Mouse (Mus musculus) heart, postnatal 14 days (tissue): Measurements from ENCODE around the gene Iqschfp. TPM values are rescaled to one million over a fixed set of nuclear protein-coding genes. Genes with fewer than 3 reads are reported as not detected.
A peak's percentile ranks its signal among the peaks of the same experiment; 100 is the strongest.

Source experiments
- DNase-seq, 2 experiments: peaks; one replicate each; pipeline ENCODE4 v3.0.0; 2021 to 2022
- intact Hi-C: fragments of 180-260 bp; cut with DNase I; formaldehyde crosslinking; loops from one replicate; pipeline ENCODE4 v1.15.1; 2025
- total RNA-seq, 2 experiments: library from RNA; stranded (reverse); gene quantifications; 2 replicates each; pipeline ENCODE4 v1.2.3; 2021

Gene Iqschfp
- total RNA-seq, 2 experiments from 2014 or later: not detected

- no peak for DNase-seq
- intact Hi-C loops: no loop called here
Measured at GRCm38 (mm10) chr3:68511744-68512143, 619.7 kb downstream of the Iqschfp start.

GRCm38 (mm10) chr3:68512327-68512726, 620.3 kb downstream of the Iqschfp start:
- DNase-seq: no peak

GRCm38 (mm10) chr3:68513340-68514119, 621.5 kb downstream of the Iqschfp start:
- intact Hi-C loops: no loop called here
- DNase-seq: no peak

More at GRCm38 (mm10) chr3:68512327-68512726, 620.3 kb downstream of the Iqschfp start:
- intact Hi-C loops: no loop called here

GRCm38 (mm10) chr3:68514120-68514497, 622.1 kb downstream of the Iqschfp start:
- DNase-seq: no peak
- intact Hi-C loops: no loop called here

- intact Hi-C loops: no loop called here
- DNase-seq: no peak
Measured at GRCm38 (mm10) chr3:68514717-68515116, 622.7 kb downstream of the Iqschfp start.

- no peak for DNase-seq
- intact Hi-C loops: no loop called here
Measured at GRCm38 (mm10) chr3:68516393-68517081, 624.5 kb downstream of the Iqschfp start.

GRCm38 (mm10) chr3:68517236-68517635, 625.2 kb downstream of the Iqschfp start:
- intact Hi-C loops: no loop called here

GRCm38 (mm10) chr3:68518041-68518440, 626.0 kb downstream of the Iqschfp start:
- intact Hi-C loops: no loop called here
- no peak for DNase-seq

More at GRCm38 (mm10) chr3:68517236-68517635, 625.2 kb downstream of the Iqschfp start:
- DNase-seq: no peak

- intact Hi-C loops: no loop called here
- DNase-seq: no peak
Measured at GRCm38 (mm10) chr3:68518586-68518985, 626.6 kb downstream of the Iqschfp start.

GRCm38 (mm10) chr3:68525361-68525878, 633.4 kb downstream of the Iqschfp start:
- intact Hi-C loops: no loop called here

GRCm38 (mm10) chr3:68526416-68526815, 634.4 kb downstream of the Iqschfp start:
- no peak for DNase-seq
- intact Hi-C loops: no loop called here

More at GRCm38 (mm10) chr3:68525361-68525878, 633.4 kb downstream of the Iqschfp start:
- DNase-seq: no peak

- no peak for DNase-seq
- intact Hi-C loops: no loop called here
Measured at GRCm38 (mm10) chr3:68527182-68527581, 635.1 kb downstream of the Iqschfp start.

GRCm38 (mm10) chr3:68531908-68532307, 639.9 kb downstream of the Iqschfp start:
- intact Hi-C loops: no loop called here
- DNase-seq: no peak

- peak; percentile 22 to 44 for DNase-seq
- intact Hi-C loops: no loop called here
Measured at GRCm38 (mm10) chr3:68534571-68535051, 642.6 kb downstream of the Iqschfp start.

- intact Hi-C loops: no loop called here
- DNase-seq: no peak
Measured at GRCm38 (mm10) chr3:68535160-68535728, 643.2 kb downstream of the Iqschfp start.

GRCm38 (mm10) chr3:68536071-68536470, 644.0 kb downstream of the Iqschfp start:
- no peak for DNase-seq
- intact Hi-C loops: no loop called here

GRCm38 (mm10) chr3:68541688-68542087, 649.7 kb downstream of the Iqschfp start:
- intact Hi-C loops: loop anchor here (2.0 to 10.0 kb wide), 4 partner anchors 47 to 485 kb away; no protein-coding TSS in a partner anchor
- no peak for DNase-seq

- intact Hi-C loops: loop anchor here (2.0 to 10.0 kb wide), 4 partner anchors 48 to 486 kb away; no protein-coding TSS in a partner anchor
- DNase-seq: peak; percentile 66 to 71
Measured at GRCm38 (mm10) chr3:68542944-68543501, 651.0 kb downstream of the Iqschfp start.

GRCm38 (mm10) chr3:68544811-68545210, 652.8 kb downstream of the Iqschfp start:
- intact Hi-C loops: loop anchor here (5.0 to 10.0 kb wide), 2 partner anchors 78 to 170 kb away; no protein-coding TSS in a partner anchor
- DNase-seq: no peak

- no peak for DNase-seq
- intact Hi-C loops: loop anchor here (10.0 kb wide), 1 partner anchor 171 kb away; no protein-coding TSS in a partner anchor
Measured at GRCm38 (mm10) chr3:68545898-68546297, 653.9 kb downstream of the Iqschfp start.
